9 mouse cellular contexts compared by ENCODE assay signal in the genomic region with DNA sequence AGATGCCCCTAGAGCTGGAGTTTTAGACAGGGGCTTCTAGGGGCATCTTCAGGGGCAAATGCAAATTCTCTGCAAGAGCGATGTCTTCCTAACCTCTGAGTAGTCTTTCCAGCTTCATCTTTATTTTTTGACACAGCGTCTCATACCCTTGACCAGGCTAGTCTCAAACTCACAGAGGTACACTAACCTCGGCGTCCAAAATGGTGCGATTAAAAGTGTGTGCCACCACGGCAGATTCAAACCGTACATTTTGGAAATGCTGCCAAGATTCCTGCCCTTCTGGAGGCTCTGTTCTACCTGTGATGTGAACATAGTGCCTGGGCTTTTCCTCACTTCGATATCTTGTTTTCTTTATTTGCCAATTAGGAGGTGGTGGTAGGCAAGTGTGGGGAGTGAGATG. TPM values are rescaled to one million over a fixed set of nuclear protein-coding genes. Genes with fewer than 3 reads are reported as not detected.
DNase-seq lines count a peak whose midpoint lies in the region; ATAC-seq lines count a peak whose summit lies in the region.
"Had no signal": no experiment of that assay in that cellular context is flagged by ENCODE, and none has a peak within 500 bp of the region (broad histone marks: within the 10 kb centered on the region; RNA-seq: fewer than 3 reads in every experiment).

No protein-coding gene starts in this region.

- no peaks in the 10 kb centered on the region for H3K27me3 ChIP-seq in heart, embryonic 15.5 days
- peaks cover 12% of the 10 kb centered on the region; the same call in 1 of the 2 replicates for H3K27me3 ChIP-seq in hindbrain, embryonic 12.5 days
- peaks cover 19% of the 10 kb centered on the region for H3K27me3 ChIP-seq in midbrain, embryonic 12.5 days

- H3K4me3 ChIP-seq in heart, embryonic 15.5 days = 0 out of 2 replicates have a peak overlapping the region, but pooled peaks have one; percentile 76
- H3K4me3 ChIP-seq in hindbrain, embryonic 12.5 days = no peak overlapping the region
- no peak overlapping the region for H3K4me3 ChIP-seq in midbrain, embryonic 12.5 days

- H3K9ac ChIP-seq in heart, embryonic 15.5 days = no peak overlapping the region
- no peak overlapping the region for H3K9ac ChIP-seq in hindbrain, embryonic 12.5 days
- H3K9ac ChIP-seq in midbrain, embryonic 12.5 days (replicated peaks) = no peak overlapping the region

- DNase-seq in heart, postnatal 4 days = no peak
- peak; percentile 75 for DNase-seq in cerebellum, adult 9-11 months
- no peak for DNase-seq in urinary bladder, postnatal 25 days (ENCODE audit: low spot score)
- DNase-seq in adrenal gland, adult 2 months = no peak
- DNase-seq in layer of hippocampus, postnatal 10 days (ENCODE audit: low spot score in 2 of 2) = no peak

- H3K4me1 ChIP-seq in heart, embryonic 15.5 days (replicated peaks) = peaks cover 14% of the 10 kb centered on the region
- peaks cover 17% of the 10 kb centered on the region for H3K4me1 ChIP-seq in hindbrain, embryonic 12.5 days
- H3K4me1 ChIP-seq in midbrain, embryonic 12.5 days = peaks cover 19% of the 10 kb centered on the region

- H3K36me3 ChIP-seq in heart, embryonic 15.5 days = no peaks in the 10 kb centered on the region
- H3K36me3 ChIP-seq in hindbrain, embryonic 12.5 days = no peaks in the 10 kb centered on the region
- no peaks in the 10 kb centered on the region for H3K36me3 ChIP-seq in midbrain, embryonic 12.5 days

- H3K4me2 ChIP-seq in heart, embryonic 15.5 days = peak overlapping the region; percentile 80
- H3K4me2 ChIP-seq in hindbrain, embryonic 12.5 days (replicated peaks) = no peak overlapping the region
- H3K4me2 ChIP-seq in midbrain, embryonic 12.5 days (replicated peaks) = no peak overlapping the region

- ATAC-seq in heart, embryonic 15.5 days (replicated peaks; ENCODE audit: insufficient number of reproducible peaks, insufficient read depth, low FRiP score, low read depth) = no peak
- ATAC-seq in hindbrain, embryonic 12.5 days (ENCODE audit: low FRiP score) = peak; percentile 44; the same call in 1 of the 2 replicates
- peak; percentile 1; the same call in 1 of the 2 replicates for ATAC-seq in midbrain, embryonic 12.5 days (ENCODE audit: low FRiP score, low read depth)

- H3K9me3 ChIP-seq in heart, embryonic 15.5 days (replicated peaks) = no peaks in the 10 kb centered on the region
- peaks cover 8% of the 10 kb centered on the region; the same call in 1 of the 2 replicates for H3K9me3 ChIP-seq in hindbrain, embryonic 12.5 days (replicated peaks)
- no peaks in the 10 kb centered on the region for H3K9me3 ChIP-seq in midbrain, embryonic 12.5 days

- 90% methylated on average over 8 of the region's 8 CpGs for WGBS in heart, embryonic 15.5 days
- 92% methylated on average over 8 of the region's 8 CpGs for WGBS in hindbrain, embryonic 12.5 days
- WGBS in midbrain, embryonic 12.5 days = 92% methylated on average over 8 of the region's 8 CpGs

- no peak overlapping the region for H3K27ac ChIP-seq in heart, embryonic 15.5 days
- no peak overlapping the region for H3K27ac ChIP-seq in hindbrain, embryonic 12.5 days
- no peak overlapping the region for H3K27ac ChIP-seq in midbrain, embryonic 12.5 days (replicated peaks)

RNA-seq across cellular contexts. Expression of a gene that starts 0.6 kb away (rescaled TPM):
- 7.3 and 9.6 TPM in 2 replicates for polyA plus RNA-seq in heart, embryonic 15.5 days (2015; fragmentation: Nextera tagmentation; extraction: Ambion mirVana)
- total RNA-seq in heart, postnatal 4 days (2021) = 1 to 10 TPM; 5.5 to 7.2 TPM
- polyA plus RNA-seq in hindbrain, embryonic 12.5 days (2016; fragmentation: Nextera tagmentation; extraction: Ambion mirVana) = 20.9 TPM in 2 replicates
- 20.6 and 21.9 TPM in 2 replicates for polyA plus RNA-seq in midbrain, embryonic 12.5 days (2016; fragmentation: Nextera tagmentation; extraction: Ambion mirVana)
- 10 to 100 TPM; 11.9 to 12.8 TPM for total RNA-seq in adrenal gland, adult 2 months (2021)
- polyA plus RNA-seq in adrenal gland, adult 2 months (2012; rRNA removed) = 12.8 and 13.5 TPM in 2 replicates
- total RNA-seq in layer of hippocampus, postnatal 10 days (2021) = 10 to 100 TPM; 11.5 to 13.9 TPM

RNA-seq across cellular contexts. Expression of a gene that starts 0.9 kb away (rescaled TPM):
- 0.73 and 1.0 TPM in 2 replicates for polyA plus RNA-seq in heart, embryonic 15.5 days (2015; fragmentation: Nextera tagmentation; extraction: Ambion mirVana)
- total RNA-seq in heart, postnatal 4 days (2021) = under 1 TPM; 0.33 to 0.56 TPM
- 1.8 TPM in 2 replicates for polyA plus RNA-seq in hindbrain, embryonic 12.5 days (2016; fragmentation: Nextera tagmentation; extraction: Ambion mirVana)
- 1.1 and 1.3 TPM in 2 replicates for polyA plus RNA-seq in midbrain, embryonic 12.5 days (2016; fragmentation: Nextera tagmentation; extraction: Ambion mirVana)
- not detected for total RNA-seq in adrenal gland, adult 2 months (2021)
- 0.04 TPM in 1 of 2 replicates, not detected in the other for polyA plus RNA-seq in adrenal gland, adult 2 months (2012; rRNA removed)
- 1 to 10 TPM; 1.1 to 1.7 TPM for total RNA-seq in layer of hippocampus, postnatal 10 days (2021)
- total RNA-seq: gastrocnemius, adult 18-20 months had no signal

RNA-seq across cellular contexts. Expression of a gene that starts 24.7 kb away (rescaled TPM):
- 4.9 and 6.7 TPM in 2 replicates for polyA plus RNA-seq in heart, embryonic 15.5 days (2015; fragmentation: Nextera tagmentation; extraction: Ambion mirVana)
- total RNA-seq in heart, postnatal 4 days (2021) = 10 to 100 TPM; 10.3 to 10.4 TPM
- polyA plus RNA-seq in hindbrain, embryonic 12.5 days (2016; fragmentation: Nextera tagmentation; extraction: Ambion mirVana) = 9.1 and 9.7 TPM in 2 replicates
- polyA plus RNA-seq in midbrain, embryonic 12.5 days (2016; fragmentation: Nextera tagmentation; extraction: Ambion mirVana) = 7.4 and 7.9 TPM in 2 replicates
- 10 to 100 TPM; 12.6 to 16.1 TPM for total RNA-seq in adrenal gland, adult 2 months (2021)
- polyA plus RNA-seq in adrenal gland, adult 2 months (2012; rRNA removed) = 77.3 and 86.0 TPM in 2 replicates
- total RNA-seq in layer of hippocampus, postnatal 10 days (2021) = 1 to 10 TPM; 2.0 to 2.2 TPM

RNA-seq across cellular contexts. Expression of a gene that starts 30.0 kb away (rescaled TPM):
- polyA plus RNA-seq in heart, embryonic 15.5 days (2015; fragmentation: Nextera tagmentation; extraction: Ambion mirVana) = 8.8 and 10.0 TPM in 2 replicates
- 1 to 10 TPM; 6.9 to 7.7 TPM for total RNA-seq in heart, postnatal 4 days (2021)
- polyA plus RNA-seq in hindbrain, embryonic 12.5 days (2016; fragmentation: Nextera tagmentation; extraction: Ambion mirVana) = 21.2 and 22.8 TPM in 2 replicates
- polyA plus RNA-seq in midbrain, embryonic 12.5 days (2016; fragmentation: Nextera tagmentation; extraction: Ambion mirVana) = 21.0 and 22.0 TPM in 2 replicates
- 10 to 100 TPM; 14.0 to 21.2 TPM for total RNA-seq in adrenal gland, adult 2 months (2021)
- 24.6 and 26.3 TPM in 2 replicates for polyA plus RNA-seq in adrenal gland, adult 2 months (2012; rRNA removed)
- total RNA-seq in layer of hippocampus, postnatal 10 days (2021) = 10 to 100 TPM; 20.9 to 22.8 TPM

RNA-seq across cellular contexts. Expression of a gene that starts 30.4 kb away (rescaled TPM):
- 93.2 and 96.6 TPM in 2 replicates for polyA plus RNA-seq in heart, embryonic 15.5 days (2015; fragmentation: Nextera tagmentation; extraction: Ambion mirVana)
- 10 to 100 TPM; 95.2 to 99.9 TPM for total RNA-seq in heart, postnatal 4 days (2021)
- polyA plus RNA-seq in hindbrain, embryonic 12.5 days (2016; fragmentation: Nextera tagmentation; extraction: Ambion mirVana) = 118 and 122 TPM in 2 replicates
- 136 and 139 TPM in 2 replicates for polyA plus RNA-seq in midbrain, embryonic 12.5 days (2016; fragmentation: Nextera tagmentation; extraction: Ambion mirVana)
- total RNA-seq in adrenal gland, adult 2 months (2021) = 10 to 100 TPM; 78.3 to 93.6 TPM
- 5.3 and 7.9 TPM in 2 replicates for polyA plus RNA-seq in adrenal gland, adult 2 months (2012; rRNA removed)
- 100 to 1,000 TPM in 1 of 2 experiments, 10 to 100 TPM in 1; 94.1 to 100 TPM for total RNA-seq in layer of hippocampus, postnatal 10 days (2021)
